Comparison of ENCODE assay signal across 10 mouse cellular contexts in genomic region chr4:130899782-130900427, GRCm38 (mm10). TPM values are rescaled to one million over a fixed set of nuclear protein-coding genes. Genes with fewer than 3 reads are reported as not detected.
DNase-seq lines count a peak whose midpoint lies in the region; ATAC-seq lines count a peak whose summit lies in the region.
"Had no signal": no experiment of that assay in that cellular context is flagged by ENCODE, and none has a peak within 500 bp of the region (broad histone marks: within the 10 kb centered on the region; RNA-seq: fewer than 3 reads in every experiment).

No protein-coding gene starts in this region.

- H3K4me3 ChIP-seq in heart, embryonic 16.5 days (ENCODE audit: low read length) = no peak overlapping the region
- no peak overlapping the region for H3K4me3 ChIP-seq in midbrain, embryonic 13.5 days (replicated peaks)

- WGBS in heart, embryonic 16.5 days = 67% methylated on average over 6 of the region's 6 CpGs
- WGBS in midbrain, embryonic 13.5 days = 83% methylated on average over 6 of the region's 6 CpGs

- H3K4me1 ChIP-seq in heart, embryonic 16.5 days (ENCODE audit: control insufficient read depth, insufficient read depth, low read length) = peaks cover 13% of the 10 kb centered on the region
- peaks cover 17% of the 10 kb centered on the region for H3K4me1 ChIP-seq in midbrain, embryonic 13.5 days (replicated peaks)

- intact Hi-C loops in gastrocnemius, postnatal 36 days (cut with DNase I) = no loop called here

- H3K9me3 ChIP-seq in heart, embryonic 16.5 days (replicated peaks; ENCODE audit: control insufficient read depth, low read length) = no peaks in the 10 kb centered on the region
- no peaks in the 10 kb centered on the region for H3K9me3 ChIP-seq in midbrain, embryonic 13.5 days

- DNase-seq in gastrocnemius, adult 18-20 months (ENCODE audit: low spot score) = peak; percentile 40
- DNase-seq in gastrocnemius, postnatal 36 days = no peak
- DNase-seq in spleen, adult 12 weeks (ENCODE audit: low spot score) = peak; percentile 40
- DNase-seq in spleen, postnatal 10 days (ENCODE audit: low spot score in 2 of 2) = no peak
- peak; percentile 54 for DNase-seq in skeletal muscle tissue, adult 2 months (ENCODE audit: low read depth, low spot score)
- DNase-seq: gastrocnemius, postnatal 25 days; layer of hippocampus, adult 9-11 months had no signal

- ATAC-seq in heart, embryonic 16.5 days (replicated peaks; ENCODE audit: extremely low read depth, insufficient read depth, low FRiP score) = no peak
- ATAC-seq in midbrain, embryonic 13.5 days = no peak
- no peak for ATAC-seq in cerebellum, adult (ENCODE audit: insufficient number of reproducible peaks, low FRiP score, low TSS enrichment)

- no peaks in the 10 kb centered on the region for H3K27me3 ChIP-seq in heart, embryonic 16.5 days (ENCODE audit: control insufficient read depth, insufficient read depth, low read length)
- no peaks in the 10 kb centered on the region for H3K27me3 ChIP-seq in midbrain, embryonic 13.5 days

- no peak overlapping the region for H3K9ac ChIP-seq in heart, embryonic 16.5 days (ENCODE audit: low read length)
- H3K9ac ChIP-seq in midbrain, embryonic 13.5 days (replicated peaks) = no peak overlapping the region

- no peak overlapping the region for H3K4me2 ChIP-seq in heart, embryonic 16.5 days (ENCODE audit: low read depth, low read length)
- H3K4me2 ChIP-seq in midbrain, embryonic 13.5 days (replicated peaks) = no peak overlapping the region

- peak overlapping the region; percentile 33 for H3K27ac ChIP-seq in heart, embryonic 16.5 days (ENCODE audit: low read length)
- H3K27ac ChIP-seq in midbrain, embryonic 13.5 days = no peak overlapping the region

- no peaks in the 10 kb centered on the region for H3K36me3 ChIP-seq in heart, embryonic 16.5 days (ENCODE audit: control insufficient read depth, insufficient read depth)
- H3K36me3 ChIP-seq in midbrain, embryonic 13.5 days = no peaks in the 10 kb centered on the region

RNA-seq across cellular contexts. Expression of gene Laptm5, which starts 13.0 kb away (rescaled TPM):
- total RNA-seq in gastrocnemius, adult 18-20 months (2021) = 1 to 10 TPM; 2.7 to 6.0 TPM
- 1 to 10 TPM; 4.4 to 7.9 TPM for total RNA-seq in gastrocnemius, postnatal 36 days (2021)
- 37.5 and 61.2 TPM in 2 replicates for polyA plus RNA-seq in heart, embryonic 16.5 days (2015; fragmentation: Nextera tagmentation; extraction: Ambion mirVana)
- 21.8 and 23.7 TPM in 2 replicates for polyA plus RNA-seq in midbrain, embryonic 13.5 days (2015; fragmentation: Nextera tagmentation; extraction: Ambion mirVana)

RNA-seq across cellular contexts. Expression of gene Matn1, which starts 44.3 kb away (rescaled TPM):
- total RNA-seq in gastrocnemius, adult 18-20 months (2021) = not detected
- not detected for total RNA-seq in gastrocnemius, postnatal 36 days (2021)
- 0.47 and 1.2 TPM in 2 replicates for polyA plus RNA-seq in heart, embryonic 16.5 days (2015; fragmentation: Nextera tagmentation; extraction: Ambion mirVana)
- polyA plus RNA-seq in midbrain, embryonic 13.5 days (2015; fragmentation: Nextera tagmentation; extraction: Ambion mirVana) = 0.13 TPM in 1 of 2 replicates, not detected in the other
- total RNA-seq: gastrocnemius, postnatal 25 days had no signal

Comparison
In these comparisons a context has a peak if more than half of its experiments do, and no peak if none do; other contexts are left out.
1. DNase-seq: peak in gastrocnemius, adult 18-20 months (single experiment), spleen, adult 12 weeks (single experiment) and skeletal muscle tissue, adult 2 months (single experiment); none in gastrocnemius, postnatal 36 days (0 of 2) and spleen, postnatal 10 days (0 of 2).